Mouse (Mus musculus): Measurements from ENCODE around the gene Actl6b. TPM values are rescaled to one million over a fixed set of nuclear protein-coding genes. Genes with fewer than 3 reads are reported as not detected.
A peak's percentile ranks its signal among the peaks of the same experiment; 100 is the strongest.

Actl6b gene
- 1 to 10 TPM; 2.6 to 3.3 TPM for total RNA-seq (2021)
- long read RNA-seq, experiment 1, partial matches to known transcripts: 0 of 1 reads
- long read RNA-seq, experiment 1, other reads (novel, unspliced or antisense): 0 of 1 reads
- long read RNA-seq, experiment 2, partial matches to known transcripts: 1 of 7 reads
- long read RNA-seq, experiment 2, other reads (novel, unspliced or antisense): 5 of 7 reads

DNA sequence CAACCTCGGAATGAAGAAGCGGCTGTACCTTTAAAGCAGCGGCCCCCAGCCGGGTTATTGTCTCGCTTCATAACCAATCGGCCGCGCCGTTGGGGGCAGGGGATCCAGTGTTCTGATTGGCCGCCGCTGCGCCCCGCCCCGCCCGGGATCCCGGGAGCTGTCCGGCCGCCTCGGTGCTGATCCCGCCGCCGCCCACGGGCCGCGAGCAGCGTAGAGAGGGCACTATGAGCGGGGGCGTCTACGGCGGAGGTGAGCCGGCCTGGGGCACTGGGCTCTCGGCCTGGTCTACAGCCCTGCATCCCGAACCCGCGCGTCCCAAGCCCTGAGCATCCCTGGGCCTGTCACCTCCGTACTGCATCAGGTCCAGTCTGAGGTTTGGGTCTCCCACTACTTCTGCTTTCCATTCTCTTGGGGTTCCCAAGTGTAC, at the start of gene Actl6b:
Gene Actl6b, plus strand, starts transcription at position 107 of the 427 bp plus-strand sequence.
- peak; percentile 84 to 85 for DNase-seq

- DNase-seq: peak in 1 of 2 experiments; percentile 51
Measured at GRCm38 (mm10) chr5:137504041-137504440, 49.3 kb upstream of the Actl6b start.

GRCm38 (mm10) chr5:137510014-137510501, 43.3 kb upstream of the Actl6b start:
- peak; percentile 83 to 89 for DNase-seq

DNA sequence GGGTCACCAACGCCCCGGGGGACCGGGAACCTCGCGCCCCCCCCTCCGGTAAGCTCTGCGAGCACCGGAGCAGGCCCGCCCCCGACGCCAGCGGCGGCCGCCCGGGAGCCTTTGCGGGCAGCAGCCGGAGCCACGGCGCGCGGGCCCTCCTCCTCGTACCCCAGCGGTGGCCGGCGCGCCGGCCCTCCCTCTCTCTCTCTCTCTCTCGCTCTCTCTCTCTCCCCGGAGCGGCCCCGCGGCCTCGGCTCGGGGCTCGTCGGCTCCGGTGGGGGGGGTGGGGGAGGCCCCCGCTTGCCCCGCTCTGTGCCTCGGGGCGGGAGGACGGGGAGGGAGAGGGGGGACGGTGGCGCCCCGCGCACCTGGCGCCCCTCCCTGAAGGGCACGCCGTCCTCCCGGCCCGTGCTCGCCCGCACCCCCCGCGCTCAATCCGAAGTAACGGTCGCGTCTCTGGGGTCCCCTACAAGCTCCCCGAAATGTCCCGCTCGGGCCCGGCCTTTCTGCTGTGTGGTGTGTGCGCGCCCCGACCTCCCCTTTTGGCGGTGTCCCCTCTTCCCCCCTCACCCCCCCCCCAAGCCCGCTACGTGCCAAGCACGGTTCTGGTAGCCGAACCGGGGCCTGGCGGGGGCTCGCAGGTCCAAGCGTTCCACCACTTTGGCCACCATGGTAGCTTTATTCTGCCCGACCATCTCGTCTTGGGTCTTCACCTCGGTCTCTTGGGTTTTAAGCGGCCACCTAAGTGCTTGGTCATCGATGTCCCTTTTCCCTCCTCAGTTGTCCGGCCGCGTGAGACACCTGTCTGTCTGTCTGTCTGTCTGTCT, 42.5 kb upstream of the Actl6b start:
- no peak for DNase-seq

DNA sequence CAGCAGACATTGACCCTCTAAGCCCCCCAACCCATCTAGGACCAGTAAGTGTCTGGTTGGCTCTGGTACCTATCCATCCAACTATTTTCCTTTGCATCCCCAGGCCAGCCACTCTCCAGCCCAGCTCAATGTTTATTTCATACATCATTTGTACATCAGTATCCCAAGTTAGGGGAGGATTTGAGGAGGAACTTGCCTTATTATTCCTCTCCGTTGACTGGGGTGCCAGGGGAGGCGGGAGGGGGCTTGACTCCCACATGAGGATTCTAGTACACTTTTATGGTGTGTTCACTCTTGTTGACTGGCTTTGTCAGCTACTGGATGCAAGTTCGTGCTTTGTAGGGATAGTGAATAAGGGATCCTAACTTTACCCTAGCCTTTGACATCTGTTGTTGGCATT, 41.6 kb upstream of the Actl6b start:
- DNase-seq: no peak

DNA sequence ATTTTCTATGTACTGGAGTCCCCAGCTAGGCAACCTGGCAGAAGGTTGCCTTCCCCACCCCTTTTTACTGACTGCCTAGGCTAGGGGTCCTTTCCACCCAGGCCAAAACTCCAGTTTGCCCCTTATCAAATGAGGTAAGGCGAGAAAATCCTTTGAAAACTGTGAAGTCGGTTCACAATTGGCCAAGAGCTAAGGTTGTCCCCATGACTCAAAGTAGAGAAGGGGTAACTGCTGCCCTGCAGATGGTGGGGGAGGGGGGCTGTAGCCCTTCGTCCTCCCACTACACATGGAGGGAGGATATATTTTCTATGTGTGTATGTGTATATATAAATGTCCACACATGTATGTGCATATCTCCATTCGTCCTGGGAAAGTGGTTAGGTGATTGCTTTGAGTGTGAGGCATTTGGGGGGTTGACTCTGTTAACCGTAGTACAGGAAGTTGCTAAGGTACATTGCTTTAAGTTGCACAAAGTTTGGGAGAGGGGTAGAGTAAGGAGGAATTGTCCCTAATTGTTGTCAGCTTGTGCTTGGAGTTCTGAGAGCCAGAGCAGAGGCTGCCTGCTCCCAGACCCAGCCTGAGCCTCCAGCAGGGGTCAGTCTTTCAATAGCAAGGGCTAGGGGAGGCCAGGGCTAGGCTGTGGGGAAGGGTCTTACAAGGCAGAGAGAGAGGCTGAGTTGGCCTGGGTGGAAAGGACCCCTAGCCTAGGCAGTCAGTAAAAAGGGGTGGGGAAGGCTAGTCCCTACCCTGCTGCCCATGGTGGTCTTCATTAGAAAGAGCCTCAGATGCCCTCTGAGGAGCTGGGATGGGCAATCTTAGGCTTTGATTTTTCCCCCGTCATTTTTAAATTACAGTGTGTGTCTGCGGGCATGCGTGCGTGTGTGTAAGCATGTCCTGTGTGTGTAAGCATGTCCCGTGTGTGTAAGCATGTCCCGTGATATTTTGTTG, 40.2 kb upstream of the Actl6b start:
- DNase-seq: peak; percentile 45 to 72

DNA sequence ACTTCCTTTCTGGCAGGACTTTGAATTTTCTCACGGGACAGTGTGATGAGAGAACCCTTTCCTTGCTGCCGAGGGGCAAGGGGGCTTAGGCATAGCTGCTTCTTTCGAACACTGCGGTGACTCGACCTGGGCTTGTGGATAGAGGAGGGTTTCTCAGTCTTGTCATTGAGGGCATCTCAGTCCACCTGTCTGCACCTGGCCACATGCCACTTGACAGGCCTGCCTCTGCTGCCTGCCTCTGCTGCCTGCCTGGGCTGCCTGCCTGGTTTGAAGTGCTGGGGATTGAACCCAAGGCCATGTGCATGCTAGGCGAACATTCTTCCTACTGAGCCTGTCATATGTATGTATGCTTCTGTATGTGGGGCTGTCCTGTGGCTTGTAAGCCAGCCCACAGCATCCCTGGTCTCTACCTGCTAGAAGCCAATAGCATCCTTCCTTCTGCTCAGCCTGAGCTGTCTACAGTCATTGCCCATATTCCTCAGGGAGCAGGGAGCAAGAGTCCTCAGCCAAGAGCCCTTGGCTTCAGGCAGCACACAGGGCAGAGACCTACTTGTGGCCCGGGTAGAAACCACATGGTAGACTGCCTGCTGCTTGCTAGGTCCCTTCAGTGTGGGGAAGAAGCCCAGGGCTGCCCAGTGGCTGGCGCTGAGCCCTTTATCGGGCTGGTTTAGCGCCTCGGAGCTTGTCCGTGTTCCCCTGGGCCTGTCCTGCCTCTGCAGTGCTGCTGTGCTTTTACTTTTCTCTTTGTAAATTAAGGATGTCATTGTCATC, 39.2 kb upstream of the Actl6b start:
- DNase-seq: no peak

DNA sequence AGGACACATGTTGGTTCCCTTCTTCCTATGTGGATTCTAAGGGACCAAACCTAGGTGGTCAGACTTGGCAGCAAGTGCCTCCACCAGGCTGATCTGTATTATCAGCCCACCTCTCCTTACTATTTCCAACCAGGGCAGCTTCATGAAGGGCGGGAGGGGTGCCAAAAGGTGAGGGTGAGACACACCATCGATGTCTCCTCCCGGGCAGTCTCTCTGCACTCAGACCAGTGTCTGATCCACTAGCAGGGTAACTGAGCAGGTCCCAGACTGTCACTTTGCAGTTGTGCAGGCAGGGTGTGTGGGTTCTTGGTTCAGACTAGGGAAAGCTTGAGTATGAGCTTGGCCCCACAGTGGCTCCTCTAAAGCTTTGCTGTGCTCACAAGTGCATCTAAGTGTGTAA, 38.5 kb upstream of the Actl6b start:
- no peak for DNase-seq

DNA sequence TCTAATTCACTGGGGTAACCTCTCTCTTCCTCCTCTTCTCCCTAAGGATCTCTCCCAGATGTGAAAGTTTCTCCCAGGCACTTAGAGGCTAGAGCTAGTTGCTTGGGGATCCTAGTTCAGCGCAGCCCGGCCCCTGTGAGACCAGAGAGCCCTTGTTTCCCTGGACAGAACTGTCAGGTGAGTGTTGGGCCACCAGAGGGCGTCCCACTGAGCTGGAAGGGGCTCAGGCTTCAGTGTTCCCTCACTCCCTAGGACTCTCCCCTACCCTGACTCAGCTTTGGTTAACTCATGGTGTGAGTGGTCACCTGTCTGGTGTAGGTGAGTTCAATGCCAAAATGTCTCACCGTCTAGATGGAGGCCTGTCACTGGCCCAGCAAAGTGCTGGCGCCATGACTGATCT, 34.9 kb upstream of the Actl6b start, which contains the start of gene Gigyf1:
Gene Gigyf1, plus strand, starts transcription at position 113 of the 400 bp plus-strand sequence.
- peak; percentile 55 to 73 for DNase-seq

DNA sequence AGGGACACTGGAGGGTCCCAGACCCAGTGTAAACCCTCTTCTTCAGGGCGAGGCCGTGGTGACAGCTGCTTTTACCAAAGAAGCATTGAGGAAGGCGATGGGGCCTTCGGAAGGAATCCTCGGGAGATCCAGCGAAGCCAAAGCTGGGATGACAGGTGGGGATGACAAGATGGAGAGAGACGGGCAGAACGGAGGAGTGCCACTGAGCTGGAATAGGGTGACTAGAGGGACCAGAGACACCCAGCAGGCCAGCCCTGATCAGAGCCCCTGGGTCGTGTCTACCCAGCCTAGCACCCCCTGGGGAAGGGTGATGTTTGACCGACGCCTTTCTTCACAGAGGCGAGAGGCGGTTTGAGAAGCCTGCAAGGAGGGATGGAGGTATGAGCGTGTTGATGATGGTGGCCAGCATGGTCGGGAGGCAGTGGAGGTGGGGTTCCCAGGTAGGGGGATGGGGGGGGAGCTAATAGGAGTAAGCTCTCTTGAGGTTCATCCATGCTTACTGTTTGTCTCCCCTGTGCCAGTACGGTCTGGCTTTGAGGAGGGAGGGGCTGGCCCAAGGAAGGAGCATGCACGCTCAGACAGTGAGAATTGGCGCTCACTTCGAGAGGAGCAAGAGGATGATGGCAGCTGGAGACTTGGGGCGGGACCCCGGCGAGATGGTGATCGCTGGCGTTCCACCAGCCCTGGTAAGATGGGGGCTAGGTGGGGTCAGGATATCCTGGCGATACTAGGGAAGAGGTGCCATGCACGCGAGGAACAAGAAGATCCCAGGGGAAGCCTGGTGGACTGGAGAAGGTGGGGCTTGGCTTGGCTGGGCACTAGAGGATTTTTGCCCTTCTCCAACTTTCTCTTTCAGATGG, 33.4 kb upstream of the Actl6b start:
- no peak for DNase-seq

- no peak for DNase-seq
Measured at GRCm38 (mm10) chr5:137521861-137522260, 31.5 kb upstream of the Actl6b start.

DNA sequence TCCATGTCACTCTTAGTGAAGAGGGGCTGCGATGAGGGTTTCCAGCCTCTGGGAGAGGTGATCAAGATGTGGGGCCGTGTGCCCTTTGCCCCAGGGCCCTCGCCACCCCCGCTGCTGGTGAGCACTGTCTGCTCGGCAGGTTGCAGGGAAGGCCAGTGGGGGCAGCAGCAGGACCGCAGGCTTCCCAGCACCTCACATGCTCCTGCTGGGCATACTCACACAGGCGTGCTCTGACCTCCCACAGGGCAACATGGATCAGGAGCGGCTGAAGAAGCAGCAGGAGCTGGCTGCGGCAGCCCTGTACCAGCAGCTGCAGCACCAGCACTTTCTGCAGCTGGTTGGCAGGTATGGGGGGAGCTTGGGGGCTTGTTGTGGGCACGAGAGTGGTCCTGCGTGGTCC, 30.6 kb upstream of the Actl6b start:
- no peak for DNase-seq

DNA sequence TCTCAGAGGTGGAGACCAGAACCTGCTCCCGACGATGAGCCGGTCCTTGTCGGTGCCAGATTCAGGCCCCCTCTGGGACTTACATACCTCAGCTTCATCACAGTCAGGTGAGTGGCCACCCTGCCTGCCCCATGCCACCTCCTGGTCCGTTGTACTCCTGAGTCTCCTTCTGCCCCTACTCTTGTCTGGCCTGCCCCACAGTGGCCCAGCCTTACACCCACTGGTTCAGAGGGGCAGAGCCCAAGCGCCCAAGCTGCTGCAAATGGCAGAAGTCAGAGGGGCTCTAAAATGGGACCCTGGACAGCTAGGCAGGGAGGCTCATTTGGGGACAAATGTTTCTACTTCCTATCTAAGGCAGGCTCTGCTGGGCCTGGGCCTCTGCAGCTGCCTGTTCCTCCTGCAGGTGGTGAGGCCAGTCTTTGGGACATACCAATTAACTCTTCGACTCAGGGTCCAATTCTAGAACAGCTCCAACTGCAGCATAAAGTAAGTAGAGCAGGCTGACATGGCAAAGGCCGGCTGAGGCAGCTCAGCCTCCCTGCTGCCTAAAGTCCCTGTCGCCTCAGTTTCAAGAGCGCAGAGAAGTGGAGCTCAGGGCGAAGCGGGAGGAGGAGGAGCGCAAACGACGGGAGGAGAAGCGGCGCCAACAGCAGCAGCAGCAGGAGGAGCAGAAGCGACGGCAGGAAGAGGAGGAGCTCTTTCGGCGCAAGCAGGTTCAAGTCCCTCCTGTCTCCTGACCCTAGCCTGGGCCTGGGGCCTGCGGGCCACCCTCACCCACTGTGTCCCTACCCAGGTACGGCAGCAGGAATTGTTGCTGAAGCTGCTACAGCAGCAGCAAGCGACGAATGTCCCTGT, 29.7 kb upstream of the Actl6b start:
- no peak for DNase-seq

- no peak for DNase-seq
Measured at GRCm38 (mm10) chr5:137524251-137524515, 29.1 kb upstream of the Actl6b start.

DNA sequence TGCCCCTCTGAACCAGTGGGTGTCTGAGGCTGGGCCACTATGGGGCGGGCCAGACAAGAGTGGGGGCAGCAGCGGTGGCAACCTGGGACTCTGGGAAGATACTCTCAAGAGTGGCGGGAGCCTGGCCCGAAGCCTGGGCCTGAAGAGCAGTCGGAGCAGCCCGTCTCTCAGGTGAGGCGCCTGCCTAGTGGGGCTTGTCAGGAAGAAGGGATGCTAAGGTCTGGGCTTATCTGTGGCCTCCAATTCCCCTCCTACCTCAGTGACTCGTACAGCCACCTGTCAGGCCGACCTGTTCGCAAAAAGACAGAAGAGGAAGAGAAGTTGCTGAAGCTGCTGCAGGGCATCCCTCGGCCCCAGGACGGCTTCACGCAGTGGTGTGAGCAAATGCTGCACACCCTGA, 28.6 kb upstream of the Actl6b start:
- DNase-seq: no peak

DNA sequence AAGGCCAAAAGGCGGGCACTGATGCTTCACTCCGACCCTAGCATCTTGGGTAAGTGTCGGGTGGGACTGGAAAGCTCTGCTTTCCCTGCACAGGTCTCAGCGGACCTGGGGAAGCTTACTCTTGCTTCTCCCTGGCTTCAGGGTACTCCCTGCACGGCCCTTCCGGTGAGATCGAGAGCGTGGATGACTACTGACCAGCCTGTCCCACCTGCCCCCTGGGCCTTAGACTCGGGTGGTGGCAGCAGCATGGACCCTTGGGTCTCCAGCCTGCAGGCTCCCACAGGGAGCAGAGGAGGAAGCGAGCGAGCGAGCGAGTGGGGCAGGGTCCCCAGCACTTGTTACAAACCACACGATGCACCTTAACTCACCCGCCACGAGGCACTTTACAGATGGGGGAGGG, 27.8 kb upstream of the Actl6b start:
- DNase-seq: no peak

GRCm38 (mm10) chr5:137526192-137526936, 27.0 kb upstream of the Actl6b start:
- peak; percentile 64 to 80 for DNase-seq

GRCm38 (mm10) chr5:137527413-137527812, 25.9 kb upstream of the Actl6b start:
- DNase-seq: no peak
